Mouse (Mus musculus): ENCODE results near the gene Slc12a9. TPM values are rescaled to one million over a fixed set of nuclear protein-coding genes. Genes with fewer than 3 reads are reported as not detected.

Slc12a9 gene
- total RNA-seq (2015; ENCODE audit: low replicate concordance) (1.9 TPM in 2 replicates), total RNA-seq (2017; ENCODE audit: low replicate concordance) (0.43 and 0.98 TPM in 2 replicates)

DNA sequence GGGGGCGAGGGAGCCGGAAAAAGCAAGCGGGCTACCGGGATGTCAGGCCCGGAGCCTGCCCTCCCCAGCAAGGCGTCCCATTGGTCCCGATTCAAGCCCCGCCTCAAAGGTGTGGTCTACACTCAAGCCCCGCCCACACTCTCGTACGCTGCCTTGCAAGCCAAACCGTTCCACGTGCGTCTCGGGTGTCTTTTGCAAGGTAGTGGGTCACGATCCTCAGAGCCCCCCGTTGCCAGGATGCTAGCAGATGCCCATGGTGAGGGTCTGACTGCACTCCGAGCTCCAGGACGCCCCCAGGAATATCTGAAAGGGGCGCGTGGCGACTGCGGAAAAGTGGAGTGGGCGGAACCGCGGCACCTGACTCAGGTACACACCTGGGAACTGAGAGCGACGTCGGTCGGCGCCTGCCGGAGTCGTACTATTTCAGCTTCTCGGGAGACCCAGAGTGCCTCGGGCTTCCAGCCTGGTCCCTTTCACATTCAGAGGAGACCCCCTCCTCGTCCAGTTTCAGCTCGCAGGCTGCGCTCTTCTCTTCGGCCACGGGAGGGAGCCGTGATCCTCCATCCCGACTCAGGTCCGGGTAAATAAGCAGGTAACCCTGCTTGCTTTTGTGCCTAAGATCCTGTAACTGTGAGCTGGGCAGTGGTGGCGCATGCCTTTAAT, at the start of gene Slc12a9:
Gene Slc12a9, minus strand, starts transcription at position 86 of the 663 bp plus-strand sequence.
- ATAC-seq (replicated peaks; ENCODE audit: low FRiP score, poor library complexity, severe bottlenecking), result peak; percentile 89

DNA sequence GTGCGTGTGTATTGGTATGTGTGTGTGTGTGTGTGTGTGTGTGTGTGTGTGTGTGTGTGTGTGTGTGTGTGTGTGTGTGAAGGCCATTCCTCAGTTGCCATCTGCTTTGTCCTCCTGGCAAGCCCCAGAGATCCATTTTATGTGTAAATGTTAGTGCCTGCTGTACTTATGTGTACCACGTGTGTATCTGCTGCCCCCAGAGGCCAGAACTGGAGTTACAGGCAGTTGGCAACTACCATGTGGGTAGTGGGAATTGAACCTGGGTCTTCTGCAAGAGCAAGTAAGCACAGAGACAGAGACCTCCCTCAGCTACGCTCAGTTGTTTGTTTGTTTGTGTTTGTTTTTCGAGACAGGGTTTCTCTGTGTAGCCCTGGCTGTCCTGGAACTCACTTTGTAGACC, 47.8 kb upstream of the Slc12a9 start:
- peak; percentile 72 for ATAC-seq (replicated peaks; ENCODE audit: low FRiP score, poor library complexity, severe bottlenecking)

DNA sequence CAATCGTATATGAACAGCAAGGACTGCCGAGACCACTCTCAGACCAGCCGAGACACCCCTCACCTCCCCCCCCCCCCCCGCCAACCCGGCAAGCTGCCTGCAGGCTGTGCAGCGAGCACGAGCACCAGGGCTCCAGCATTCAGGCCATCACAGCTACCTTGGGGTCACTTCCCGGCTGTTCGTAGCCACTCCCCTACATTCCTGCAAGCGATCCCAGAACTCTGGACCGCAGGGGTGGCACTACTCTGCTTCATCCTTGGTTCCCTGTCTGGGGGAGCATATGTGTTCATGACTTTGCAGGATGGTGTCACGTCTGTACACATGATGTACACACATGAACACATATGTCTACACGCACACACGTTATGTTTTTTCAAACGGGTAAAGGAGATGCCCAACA, 44.2 kb upstream of the Slc12a9 start:
- ATAC-seq (replicated peaks; ENCODE audit: low FRiP score, poor library complexity, severe bottlenecking), result no peak

DNA sequence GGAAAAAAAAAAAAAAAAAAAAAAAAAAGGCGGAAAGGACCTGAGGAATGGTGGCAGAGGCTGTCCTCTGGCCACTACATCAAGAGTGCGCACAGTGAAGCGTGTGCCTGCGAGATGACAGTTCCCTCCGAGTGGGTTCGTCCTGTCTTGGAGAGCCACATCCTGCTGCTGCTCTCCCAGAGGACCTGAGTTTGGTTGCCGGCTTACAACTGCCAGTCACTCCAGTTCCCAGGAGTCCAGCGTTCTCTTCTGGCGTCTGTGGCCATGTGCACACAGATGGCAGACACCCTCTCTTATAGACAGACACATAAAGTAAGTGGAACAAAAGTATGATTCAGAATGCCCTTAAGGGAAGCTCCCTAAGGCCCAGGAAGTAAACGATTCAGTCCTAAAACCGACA, 43.8 kb upstream of the Slc12a9 start:
- ATAC-seq (replicated peaks; ENCODE audit: low FRiP score, poor library complexity, severe bottlenecking), result no peak

DNA sequence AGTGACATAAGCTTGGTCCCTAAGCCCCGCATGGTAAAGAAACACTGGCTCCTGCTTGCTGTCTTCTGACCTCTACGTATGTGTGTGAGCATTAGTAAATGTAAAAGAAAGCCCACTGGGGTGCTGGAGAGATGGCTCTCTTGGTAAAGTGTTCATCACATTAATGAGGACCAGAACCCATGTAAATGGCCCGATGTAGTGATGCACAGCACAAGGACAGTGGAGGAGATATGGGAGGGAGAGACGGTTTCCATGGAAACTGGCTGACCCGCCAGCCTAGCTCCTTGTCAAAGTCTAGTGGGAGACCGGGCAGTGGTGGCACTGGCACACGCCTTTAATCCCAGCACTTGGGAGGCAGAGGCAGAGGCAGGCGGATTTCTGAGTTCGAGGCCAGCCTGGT, 43.3 kb upstream of the Slc12a9 start:
- no peak for ATAC-seq (replicated peaks; ENCODE audit: low FRiP score, poor library complexity, severe bottlenecking)

DNA sequence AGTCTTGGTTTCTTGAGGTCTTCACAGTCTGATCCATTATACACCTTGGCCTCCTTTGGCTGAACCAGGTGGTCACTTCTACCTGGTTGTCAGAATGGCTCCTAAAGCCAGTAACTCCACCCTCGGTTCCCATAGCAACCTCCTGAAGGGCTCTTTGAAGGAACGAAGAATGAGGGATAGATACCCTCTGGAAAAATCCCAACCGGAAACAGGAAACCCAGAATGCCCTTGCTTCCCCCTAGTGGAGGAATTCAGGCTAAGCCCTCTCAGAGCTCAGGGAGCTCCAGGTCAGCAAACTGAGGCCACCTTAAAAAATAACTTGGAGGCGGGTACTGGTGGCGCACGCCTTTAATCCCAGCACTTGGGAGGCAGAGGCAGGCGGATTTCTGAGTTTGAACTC, 42.8 kb upstream of the Slc12a9 start:
- no peak for ATAC-seq (replicated peaks; ENCODE audit: low FRiP score, poor library complexity, severe bottlenecking)

DNA sequence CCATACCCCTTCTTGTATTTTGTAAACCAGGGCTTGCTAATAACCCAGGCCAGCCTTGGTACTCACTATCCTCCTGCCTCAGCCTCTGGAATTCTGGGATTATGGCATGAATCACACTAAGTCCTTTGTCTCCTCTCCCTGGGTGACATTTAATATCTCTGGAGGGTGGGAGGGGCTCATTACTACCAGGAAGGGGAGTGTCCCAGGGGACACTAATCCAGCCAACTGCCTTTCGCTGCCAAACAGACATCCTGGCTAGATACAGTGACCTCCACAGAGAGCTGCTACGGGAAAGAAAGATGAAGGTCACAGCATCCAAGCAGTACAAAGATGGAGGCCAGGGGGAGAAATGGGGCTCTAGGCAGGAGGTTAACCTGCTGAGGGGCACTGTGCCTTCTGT, 42.2 kb upstream of the Slc12a9 start:
- no peak for ATAC-seq (replicated peaks; ENCODE audit: low FRiP score, poor library complexity, severe bottlenecking)

DNA sequence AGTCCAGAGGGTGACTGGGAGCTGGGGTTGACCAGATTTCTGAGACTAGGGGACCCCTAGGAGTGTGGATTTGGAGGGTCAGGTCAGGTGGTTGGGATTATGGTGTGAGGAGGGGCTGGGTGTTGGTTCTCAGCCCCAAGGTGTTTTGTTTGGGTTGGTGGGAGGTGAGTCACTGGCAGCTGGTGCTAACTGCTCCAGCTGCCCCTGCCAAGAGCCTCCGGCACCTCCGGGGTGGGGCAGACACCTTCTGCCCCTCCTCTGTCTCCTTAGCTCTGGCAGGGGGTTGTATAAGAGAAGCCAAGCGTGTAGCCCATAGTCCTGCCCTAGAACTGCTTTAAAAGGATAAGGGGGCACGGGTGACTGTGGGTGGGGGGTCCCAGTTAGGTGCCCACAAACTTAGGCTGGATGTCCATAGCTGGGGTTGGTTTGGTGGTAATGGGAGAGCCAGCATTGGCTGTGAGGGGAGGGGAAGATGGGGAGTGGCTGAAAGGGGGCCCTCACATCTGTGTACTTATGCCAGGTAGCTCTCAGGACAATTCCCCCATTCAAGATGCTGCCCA, 41.2 kb upstream of the Slc12a9 start:
- ATAC-seq (replicated peaks; ENCODE audit: low FRiP score, poor library complexity, severe bottlenecking), result no peak

DNA sequence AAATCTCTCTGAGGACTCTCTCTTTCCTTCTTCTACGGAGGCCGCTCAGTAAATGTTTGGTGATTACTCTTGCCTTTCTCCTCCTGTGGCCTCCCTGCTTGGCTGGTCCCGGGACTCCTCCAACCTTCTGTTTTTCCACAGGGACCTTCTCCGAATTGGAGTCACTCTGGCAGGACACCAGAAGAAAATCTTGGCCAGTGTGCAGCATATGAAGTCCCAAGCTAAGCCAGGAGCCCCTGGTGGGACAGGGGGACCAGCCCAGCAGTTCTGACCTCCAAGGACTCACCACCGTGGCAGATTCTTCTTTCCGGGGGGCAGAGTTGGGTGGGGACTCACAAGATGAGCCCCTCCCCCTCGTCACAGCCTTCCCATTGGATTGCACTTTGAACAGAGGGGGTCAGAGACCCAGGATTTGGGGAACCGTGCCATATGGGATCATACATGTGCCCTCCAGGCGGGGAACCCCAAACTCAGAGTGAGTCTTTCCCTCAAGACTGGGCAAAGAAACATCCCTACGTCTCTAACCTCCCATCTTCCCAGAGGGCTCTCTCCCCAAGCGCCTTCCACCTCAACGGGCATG, 40.1 kb upstream of the Slc12a9 start:
- no peak for ATAC-seq (replicated peaks; ENCODE audit: low FRiP score, poor library complexity, severe bottlenecking)

DNA sequence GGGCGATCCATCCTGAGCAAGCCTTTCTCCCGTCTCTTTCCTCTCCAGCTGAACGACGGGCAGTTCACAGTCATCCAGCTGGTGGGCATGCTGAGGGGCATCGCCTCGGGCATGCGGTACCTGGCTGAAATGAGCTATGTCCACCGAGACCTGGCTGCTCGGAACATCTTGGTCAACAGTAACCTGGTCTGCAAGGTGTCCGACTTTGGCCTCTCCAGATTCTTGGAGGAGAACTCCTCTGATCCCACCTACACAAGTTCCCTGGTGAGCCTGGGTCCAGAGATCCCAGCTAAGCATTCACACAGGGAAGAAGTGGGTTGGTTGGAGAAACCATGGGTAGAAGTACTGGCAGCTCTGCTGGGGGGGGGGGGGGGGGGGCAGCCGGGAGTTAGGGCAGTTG, 36.3 kb upstream of the Slc12a9 start:
- ATAC-seq (replicated peaks; ENCODE audit: low FRiP score, poor library complexity, severe bottlenecking), result no peak

DNA sequence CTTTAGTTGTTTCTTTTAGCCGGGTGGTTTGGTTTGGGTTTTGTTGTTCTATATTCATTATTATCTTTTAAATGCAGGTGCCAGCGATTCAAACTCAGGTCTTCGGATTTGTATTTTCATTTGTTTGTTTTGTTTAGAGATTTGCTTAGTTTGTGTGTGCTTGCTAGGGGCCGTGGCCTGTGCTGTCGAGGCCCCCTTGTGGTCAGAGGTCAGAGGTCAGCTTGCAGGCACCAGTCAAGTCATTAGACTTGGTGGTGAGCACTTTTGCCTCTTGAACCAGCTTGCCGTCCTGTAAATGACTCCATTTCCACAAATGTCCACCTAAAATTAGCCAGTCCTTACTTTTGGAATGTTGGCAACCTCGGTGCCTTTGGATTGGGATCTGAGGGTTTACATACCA, 25.0 kb upstream of the Slc12a9 start:
- ATAC-seq (replicated peaks; ENCODE audit: low FRiP score, poor library complexity, severe bottlenecking), result no peak

DNA sequence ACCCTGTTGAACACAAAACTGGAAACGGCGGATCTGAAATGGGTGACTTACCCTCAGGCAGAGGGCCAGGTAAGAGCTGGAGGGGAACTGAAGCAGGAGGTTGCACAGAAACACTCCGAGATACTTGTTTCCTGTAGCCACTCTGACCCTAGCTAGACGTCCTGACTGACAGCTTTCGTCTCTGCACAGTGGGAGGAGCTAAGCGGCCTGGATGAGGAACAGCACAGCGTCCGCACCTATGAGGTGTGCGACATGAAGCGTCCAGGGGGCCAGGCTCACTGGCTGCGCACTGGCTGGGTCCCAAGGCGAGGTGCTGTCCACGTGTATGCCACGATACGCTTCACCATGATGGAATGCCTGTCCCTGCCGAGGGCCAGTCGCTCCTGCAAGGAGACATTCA, 20.7 kb upstream of the Slc12a9 start:
- no peak for ATAC-seq (replicated peaks; ENCODE audit: low FRiP score, poor library complexity, severe bottlenecking)

DNA sequence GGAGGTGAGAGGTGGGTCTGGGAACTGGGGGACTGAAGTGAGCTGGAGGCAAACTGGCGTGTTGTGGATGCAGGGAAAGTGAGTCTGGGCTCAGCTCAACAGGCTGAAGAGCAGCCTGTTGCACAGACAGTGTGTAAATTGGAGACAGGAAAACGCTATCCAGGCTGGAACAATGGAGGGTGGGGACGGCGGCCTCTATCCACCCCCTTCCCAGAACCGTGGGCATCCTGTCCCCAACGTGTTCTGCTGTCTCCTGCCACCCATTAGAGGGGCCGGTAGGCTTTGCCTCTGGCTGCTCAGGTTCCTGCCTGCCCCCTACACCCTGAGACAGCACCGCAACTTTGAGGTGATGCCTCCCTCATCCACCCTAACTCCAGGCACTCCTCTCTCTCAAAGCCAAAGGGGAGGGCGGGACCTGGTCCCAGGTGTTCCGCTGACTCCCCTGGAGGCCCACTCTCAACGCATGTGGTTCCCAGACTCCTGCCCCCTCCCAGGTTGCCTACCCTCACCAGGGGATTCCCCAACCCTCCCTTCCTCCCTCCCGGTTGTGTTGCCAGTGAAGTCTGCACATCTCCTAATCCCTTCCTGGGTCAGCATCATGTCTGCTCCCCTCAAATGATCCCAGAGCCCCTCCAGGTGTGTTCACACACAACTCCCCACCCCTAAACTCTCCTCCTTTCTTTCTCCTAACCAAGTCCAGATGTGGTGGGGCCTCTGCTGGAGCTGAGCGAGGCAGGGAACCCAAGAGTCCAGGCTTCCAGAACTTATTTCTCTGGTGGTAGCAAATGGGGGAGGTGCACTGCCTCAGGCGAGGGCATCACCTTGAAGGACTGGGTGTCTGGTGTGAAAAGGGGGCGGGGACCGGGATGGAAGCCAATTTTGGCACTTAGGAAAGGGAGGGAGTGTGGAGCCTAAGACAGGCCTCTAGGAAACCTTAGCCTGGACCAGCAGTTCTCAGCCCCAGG, 18.9 kb upstream of the Slc12a9 start:
- ATAC-seq (replicated peaks; ENCODE audit: low FRiP score, poor library complexity, severe bottlenecking), result no peak

DNA sequence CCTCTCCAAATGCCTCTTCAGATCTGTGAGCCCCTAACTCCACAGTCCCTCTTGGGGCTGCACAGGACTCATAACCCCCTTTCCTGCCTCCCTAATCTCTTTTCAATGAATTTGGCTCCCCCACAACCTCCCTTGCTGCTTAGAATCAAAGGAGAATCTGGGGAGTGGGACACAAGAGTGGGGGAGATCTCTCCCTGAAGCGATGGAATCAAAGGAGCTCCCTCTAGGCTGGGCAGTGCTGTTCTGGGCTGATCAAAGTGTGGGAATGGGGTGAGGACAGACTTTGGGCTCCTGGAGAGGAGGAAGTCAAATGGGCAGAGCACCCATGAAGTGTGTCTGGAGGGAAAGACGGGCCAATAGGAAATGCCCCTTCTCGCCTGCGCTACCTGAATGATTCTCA, 18.0 kb upstream of the Slc12a9 start:
- no peak for ATAC-seq (replicated peaks; ENCODE audit: low FRiP score, poor library complexity, severe bottlenecking)

DNA sequence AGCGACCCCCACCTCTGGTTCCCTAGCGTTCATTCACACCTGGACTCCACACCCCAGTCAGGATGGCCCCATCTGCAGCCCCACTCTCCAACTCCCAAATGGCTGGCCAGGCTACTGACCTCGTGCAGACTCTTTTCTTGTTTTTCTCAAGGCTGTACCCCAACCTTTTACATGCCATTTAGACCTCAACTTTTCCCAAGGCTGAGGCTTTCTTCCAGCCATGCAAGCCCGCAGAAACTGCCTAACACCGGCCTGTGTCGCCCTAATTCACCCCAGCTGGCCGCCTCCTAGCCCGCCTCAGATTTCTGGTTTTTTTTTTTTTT, 17.6 kb upstream of the Slc12a9 start:
- no peak for ATAC-seq (replicated peaks; ENCODE audit: low FRiP score, poor library complexity, severe bottlenecking)

DNA sequence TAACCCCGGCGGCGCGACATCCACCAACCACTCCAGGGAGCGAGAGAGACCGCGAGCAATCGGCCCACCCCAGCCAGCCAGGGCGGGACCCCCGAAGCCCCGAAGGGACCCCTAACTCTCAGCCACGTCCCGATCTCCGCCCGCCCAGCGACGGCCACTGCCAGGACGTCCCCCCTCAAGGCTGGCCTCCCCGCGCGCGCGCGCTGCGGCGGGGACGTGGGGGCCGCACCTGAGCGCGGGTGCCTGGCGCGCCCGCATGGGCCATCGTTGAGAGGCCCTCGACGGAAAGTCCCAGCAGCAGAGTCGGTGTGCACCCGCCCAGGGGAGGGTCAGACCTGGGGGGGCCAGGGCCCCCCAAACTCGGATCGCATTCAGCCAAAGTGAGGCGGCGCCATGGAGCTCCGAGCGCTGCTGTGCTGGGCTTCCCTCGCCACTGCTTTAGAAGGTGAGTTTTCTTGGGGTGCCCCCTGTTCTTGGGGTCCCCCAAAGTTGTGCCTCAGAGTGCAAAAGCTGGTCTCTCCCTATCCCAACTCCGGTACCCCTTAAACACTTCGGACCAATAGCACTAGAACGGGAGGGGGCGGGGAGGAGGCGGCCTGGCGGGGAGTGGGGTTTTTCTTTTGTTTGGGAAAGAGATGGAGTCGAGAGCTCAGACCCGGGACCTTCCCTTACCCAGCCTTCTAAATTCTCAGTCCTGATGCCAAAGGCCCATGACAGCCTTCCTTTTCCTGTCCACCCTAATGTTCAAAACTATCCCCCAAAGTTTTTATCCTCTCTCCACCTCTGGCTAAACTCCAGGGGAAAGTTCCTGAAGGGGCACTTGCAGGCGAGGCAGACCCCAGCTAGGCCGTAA, 17.0 kb upstream of the Slc12a9 start:
- no peak for ATAC-seq (replicated peaks; ENCODE audit: low FRiP score, poor library complexity, severe bottlenecking)

DNA sequence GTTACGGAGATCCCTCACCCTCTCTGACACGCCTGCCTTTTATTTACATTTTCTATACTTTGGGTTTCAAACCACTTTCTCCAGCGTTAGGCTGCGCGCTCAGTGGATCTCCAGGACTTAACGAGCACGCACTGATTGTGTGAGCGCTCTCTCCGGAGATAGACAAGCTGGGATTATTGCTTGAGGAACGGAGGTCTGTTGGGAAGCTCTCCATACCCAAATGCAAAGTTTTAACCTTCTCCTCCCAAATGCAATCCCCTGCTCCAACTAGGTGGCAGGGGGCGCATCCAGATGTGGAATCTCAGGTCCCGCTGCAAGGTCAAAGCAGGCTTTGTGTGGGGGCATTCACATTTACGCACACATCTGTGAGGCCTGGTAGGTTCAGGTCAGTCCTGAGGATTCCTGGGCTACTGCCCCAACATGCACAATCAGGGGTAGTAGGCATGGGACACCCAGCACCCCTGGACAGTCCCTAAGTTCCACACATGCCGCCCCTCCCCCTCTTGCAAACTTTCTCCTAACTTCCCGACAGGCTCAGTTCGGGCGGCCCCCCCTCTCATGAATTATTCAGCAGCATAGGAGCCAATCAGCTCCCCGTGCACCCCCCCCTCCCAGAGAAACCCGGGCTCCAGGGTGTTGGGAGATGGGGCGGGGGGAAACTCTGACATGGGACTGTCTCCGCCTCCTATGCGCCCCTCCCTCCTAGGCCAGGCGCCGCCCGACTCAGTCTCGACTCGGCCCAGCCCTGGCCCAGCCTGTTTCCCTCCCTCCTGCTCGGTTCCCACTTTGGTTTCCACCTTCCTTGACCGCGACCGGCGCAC, 16.2 kb upstream of the Slc12a9 start, which contains the start of gene Ephb4:
Gene Ephb4, plus strand, starts transcription at position 726 of the 821 bp plus-strand sequence.
- no peak for ATAC-seq (replicated peaks; ENCODE audit: low FRiP score, poor library complexity, severe bottlenecking)

DNA sequence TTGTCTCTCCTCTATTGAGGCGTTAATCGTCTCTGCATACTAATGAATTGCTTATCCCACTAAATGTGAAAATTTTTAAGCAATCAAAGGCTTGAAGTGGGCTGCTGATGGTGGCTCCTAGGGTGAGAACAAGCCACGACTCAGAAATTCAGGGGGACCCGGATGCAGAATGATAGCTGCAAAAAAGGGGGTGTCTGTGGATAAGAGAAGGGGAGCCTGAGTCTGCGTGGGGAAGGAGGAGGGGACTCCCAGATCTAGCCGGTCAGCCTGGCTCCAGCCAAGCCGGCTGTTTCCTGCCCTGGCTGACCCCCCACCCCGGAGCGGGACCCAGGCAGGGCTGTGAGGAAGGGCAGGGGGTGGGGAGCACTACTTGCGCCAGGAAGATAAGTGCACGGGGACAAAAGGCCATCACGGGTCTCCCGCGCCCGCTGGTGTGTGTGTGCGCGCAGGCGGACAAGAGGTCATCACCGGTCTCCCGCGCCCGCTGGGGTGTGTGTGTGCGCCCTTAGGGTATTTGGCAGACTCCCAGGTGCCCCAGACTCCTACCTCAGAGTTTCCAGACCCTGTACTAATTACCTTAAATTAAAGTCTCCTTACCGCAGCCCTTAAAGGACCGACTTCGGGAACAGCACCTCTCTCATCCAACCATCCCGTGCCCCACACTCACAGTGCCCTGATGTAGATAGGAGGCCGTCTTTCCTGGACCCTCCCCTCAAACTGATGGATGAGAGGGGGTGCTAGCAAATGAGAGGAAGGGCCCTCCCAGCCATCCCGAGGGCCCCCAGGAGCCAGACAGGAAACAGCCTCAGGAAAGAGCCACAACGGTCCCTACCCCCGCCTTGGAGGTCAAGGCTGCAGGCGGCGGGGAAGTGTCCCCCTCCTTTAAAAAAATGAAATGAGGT, 15.3 kb upstream of the Slc12a9 start:
- ATAC-seq (replicated peaks; ENCODE audit: low FRiP score, poor library complexity, severe bottlenecking), result no peak

Data from erythroblast, adult 5-6 weeks (primary cell).